Mouse (Mus musculus) heart, postnatal 0 days (tissue): ENCODE measurements around the gene Rybp.

ENCODE experiments used
- CTCF ChIP-seq: IDR thresholded peaks from 2 replicates; pipeline ENCODE4 v1.5.1; 2016; ENCODE audit warnings: antibody characterized with exemption, control low read depth, low read depth
- EP300 ChIP-seq: IDR thresholded peaks from 2 replicates; pipeline ENCODE4 v1.6.1; 2016; ENCODE audit warnings: antibody characterized with exemption, low read depth

GRCm38 (mm10) chr6:100217507-100217906 lies 69.8 kb downstream of the Rybp start:
- no peak for TF ChIP-seq CTCF
- no peak for TF ChIP-seq EP300
